Mouse (Mus musculus) left cerebral cortex, adult 8-10 months (tissue): ENCODE measurements around the gene Ltbp1. TPM values are rescaled to one million over a fixed set of nuclear protein-coding genes. Genes with fewer than 3 reads are reported as not detected.

Experiments used
- DNase-seq, 2 experiments: peaks; one replicate each; pipeline ENCODE4 v3.0.0; 2022; ENCODE audit warnings: low spot score in 2 of 2
- total RNA-seq, 4 experiments: library from RNA; stranded (reverse); gene quantifications; 2 replicates each; pipeline ENCODE4 v1.2.4; 2022

Gene Ltbp1
- total RNA-seq, 4 experiments from 2014 or later = 7.6 to 9.1 (median 8.0) TPM

- DNase-seq = peak in 1 of 2 experiments; percentile 58
These were observed 343.7 kb downstream of the Ltbp1 start for GRCm38 (mm10) chr17:75349109-75349508.

GRCm38 (mm10) chr17:75349602-75350001 is 344.2 kb downstream of the Ltbp1 start:
- no peak for DNase-seq

- no peak for DNase-seq
These were observed 348.0 kb downstream of the Ltbp1 start for GRCm38 (mm10) chr17:75353323-75353722.

- DNase-seq = no peak
These were observed 350.1 kb downstream of the Ltbp1 start for GRCm38 (mm10) chr17:75355431-75355830.

GRCm38 (mm10) chr17:75360111-75360510 is 354.7 kb downstream of the Ltbp1 start:
- no peak for DNase-seq

GRCm38 (mm10) chr17:75366332-75366731 is 361.0 kb downstream of the Ltbp1 start:
- DNase-seq = no peak

GRCm38 (mm10) chr17:75367486-75368155 is 362.3 kb downstream of the Ltbp1 start:
- no peak for DNase-seq

GRCm38 (mm10) chr17:75368580-75368979 is 363.2 kb downstream of the Ltbp1 start:
- DNase-seq = no peak

GRCm38 (mm10) chr17:75369351-75369750 is 364.0 kb downstream of the Ltbp1 start:
- no peak for DNase-seq

GRCm38 (mm10) chr17:75370120-75370519 is 364.8 kb downstream of the Ltbp1 start:
- no peak for DNase-seq

- DNase-seq = no peak
These were observed 366.3 kb downstream of the Ltbp1 start for GRCm38 (mm10) chr17:75371650-75372049.

- DNase-seq = peak in 1 of 2 experiments; percentile 25
These were observed 367.0 kb downstream of the Ltbp1 start for GRCm38 (mm10) chr17:75372371-75372770.

- DNase-seq = no peak
These were observed 369.1 kb downstream of the Ltbp1 start for GRCm38 (mm10) chr17:75374287-75375024.

GRCm38 (mm10) chr17:75378256-75378871 is 373.0 kb downstream of the Ltbp1 start:
- DNase-seq = no peak

GRCm38 (mm10) chr17:75380167-75380566 is 374.8 kb downstream of the Ltbp1 start:
- DNase-seq = no peak

GRCm38 (mm10) chr17:75388402-75388801 is 383.0 kb downstream of the Ltbp1 start:
- no peak for DNase-seq

GRCm38 (mm10) chr17:75390142-75390541 is 384.8 kb downstream of the Ltbp1 start:
- no peak for DNase-seq

GRCm38 (mm10) chr17:75391429-75392192 is 386.2 kb downstream of the Ltbp1 start:
- DNase-seq = no peak

GRCm38 (mm10) chr17:75406405-75406804 is 401.0 kb downstream of the Ltbp1 start:
- no peak for DNase-seq

GRCm38 (mm10) chr17:75416861-75417260 is 411.5 kb downstream of the Ltbp1 start:
- DNase-seq = no peak

- DNase-seq = no peak
These were observed 428.8 kb downstream of the Ltbp1 start for GRCm38 (mm10) chr17:75434152-75434551.

- DNase-seq = no peak
These were observed 429.5 kb downstream of the Ltbp1 start for GRCm38 (mm10) chr17:75434871-75435270.
